Mouse (Mus musculus): ENCODE results near the gene Chsy1. TPM values are rescaled to one million over a fixed set of nuclear protein-coding genes. Genes with fewer than 3 reads are reported as not detected.

Chsy1 gene
- polyA plus RNA-seq, 1 experiment from 2014 or later = 30.4 TPM

- H3K9me3 ChIP-seq (ENCODE audit: control insufficient read depth, low read length) = no peaks in the 10 kb centered on the region
- no peak for ATAC-seq (ENCODE audit: low FRiP score)
- H3K4me1 ChIP-seq (replicated peaks; ENCODE audit: control insufficient read depth, insufficient read depth, low read length) = no peaks in the 10 kb centered on the region
- no peaks in the 10 kb centered on the region for H3K36me3 ChIP-seq (ENCODE audit: control insufficient read depth, insufficient read depth, low read length)
- 73% methylated on average over 5 of the region's 5 CpGs for WGBS
- H3K27ac ChIP-seq (ENCODE audit: low read depth, low read length) = no peak overlapping the region
- H3K9ac ChIP-seq (ENCODE audit: low read depth, low read length) = no peak overlapping the region
- H3K4me2 ChIP-seq (replicated peaks; ENCODE audit: low read depth, low read length) = no peak overlapping the region
- DNase-seq (ENCODE audit: low spot score) = no peak
- no peak overlapping the region for H3K4me3 ChIP-seq (ENCODE audit: low read depth, low read length)
- no peaks in the 10 kb centered on the region for H3K27me3 ChIP-seq (ENCODE audit: control insufficient read depth, insufficient read depth, low read length)
These were observed 55.9 kb downstream of the Chsy1 start for GRCm38 (mm10) chr7:66165036-66165798.

- Histone ChIP-seq H3K9ac (ENCODE audit: low read depth, low read length) (no peak overlapping the region), H3K4me1 (replicated peaks; ENCODE audit: control insufficient read depth, insufficient read depth, low read length) (no peaks in the 10 kb centered on the region), H3K36me3 (ENCODE audit: control insufficient read depth, insufficient read depth, low read length) (peaks cover 2% of the 10 kb centered on the region; the same call in 1 of the 2 replicates), H3K4me2 (replicated peaks; ENCODE audit: low read depth, low read length) (no peak overlapping the region), H3K27ac (ENCODE audit: low read depth, low read length) (no peak overlapping the region), H3K4me3 (ENCODE audit: low read depth, low read length) (no peak overlapping the region), H3K9me3 (ENCODE audit: control insufficient read depth, low read length) (no peaks in the 10 kb centered on the region), H3K27me3 (ENCODE audit: control insufficient read depth, insufficient read depth, low read length) (no peaks in the 10 kb centered on the region)
- WGBS = 94% methylated on average over 7 of the region's 7 CpGs
- DNase-seq (ENCODE audit: low spot score) (no peak), ATAC-seq (ENCODE audit: low FRiP score) (no peak)
These were observed 59.6 kb downstream of the Chsy1 start for GRCm38 (mm10) chr7:66168877-66169276.

- no peak for ATAC-seq (ENCODE audit: low FRiP score)
- no peaks in the 10 kb centered on the region for H3K4me1 ChIP-seq (replicated peaks; ENCODE audit: control insufficient read depth, insufficient read depth, low read length)
- 93% methylated on average over 6 of the region's 6 CpGs for WGBS
- no peak overlapping the region for H3K4me2 ChIP-seq (replicated peaks; ENCODE audit: low read depth, low read length)
- H3K27ac ChIP-seq (ENCODE audit: low read depth, low read length) = no peak overlapping the region
- H3K4me3 ChIP-seq (ENCODE audit: low read depth, low read length) = no peak overlapping the region
- H3K9ac ChIP-seq (ENCODE audit: low read depth, low read length) = no peak overlapping the region
- DNase-seq (ENCODE audit: low spot score) = no peak
- peaks cover 4% of the 10 kb centered on the region; the same call in 1 of the 2 replicates for H3K36me3 ChIP-seq (ENCODE audit: control insufficient read depth, insufficient read depth, low read length)
- no peaks in the 10 kb centered on the region for H3K9me3 ChIP-seq (ENCODE audit: control insufficient read depth, low read length)
- H3K27me3 ChIP-seq (ENCODE audit: control insufficient read depth, insufficient read depth, low read length) = no peaks in the 10 kb centered on the region
These were observed 60.2 kb downstream of the Chsy1 start for GRCm38 (mm10) chr7:66169476-66169875.

- Histone ChIP-seq H3K4me2 (replicated peaks; ENCODE audit: low read depth, low read length) (no peak overlapping the region), H3K4me3 (ENCODE audit: low read depth, low read length) (no peak overlapping the region), H3K36me3 (ENCODE audit: control insufficient read depth, insufficient read depth, low read length) (peaks cover 5% of the 10 kb centered on the region; the same call in 1 of the 2 replicates), H3K27ac (ENCODE audit: low read depth, low read length) (no peak overlapping the region), H3K9me3 (ENCODE audit: control insufficient read depth, low read length) (no peaks in the 10 kb centered on the region), H3K4me1 (replicated peaks; ENCODE audit: control insufficient read depth, insufficient read depth, low read length) (no peaks in the 10 kb centered on the region), H3K27me3 (ENCODE audit: control insufficient read depth, insufficient read depth, low read length) (no peaks in the 10 kb centered on the region), H3K9ac (ENCODE audit: low read depth, low read length) (no peak overlapping the region)
- WGBS = 95% methylated on average over 27 of the region's 27 CpGs
- ATAC-seq (ENCODE audit: low FRiP score) = no peak
- DNase-seq (ENCODE audit: low spot score) = no peak
These were observed 61.6 kb downstream of the Chsy1 start for GRCm38 (mm10) chr7:66170802-66171505.

GRCm38 (mm10) chr7:66175738-66176137, 66.4 kb downstream of the Chsy1 start:
- Histone ChIP-seq H3K27me3 (ENCODE audit: control insufficient read depth, insufficient read depth, low read length) (no peaks in the 10 kb centered on the region), H3K4me3 (ENCODE audit: low read depth, low read length) (no peak overlapping the region), H3K9me3 (ENCODE audit: control insufficient read depth, low read length) (no peaks in the 10 kb centered on the region), H3K36me3 (ENCODE audit: control insufficient read depth, insufficient read depth, low read length) (peaks cover 5% of the 10 kb centered on the region; the same call in 1 of the 2 replicates), H3K4me1 (replicated peaks; ENCODE audit: control insufficient read depth, insufficient read depth, low read length) (no peaks in the 10 kb centered on the region), H3K9ac (ENCODE audit: low read depth, low read length) (no peak overlapping the region), H3K27ac (ENCODE audit: low read depth, low read length) (no peak overlapping the region), H3K4me2 (replicated peaks; ENCODE audit: low read depth, low read length) (no peak overlapping the region)
- 97% methylated on average over 6 of the region's 6 CpGs for whole genome bisulfite sequencing
- ATAC-seq (ENCODE audit: low FRiP score) (no peak), DNase-seq (ENCODE audit: low spot score) (no peak)

- Histone ChIP-seq H3K4me2 (replicated peaks; ENCODE audit: low read depth, low read length) (no peak overlapping the region), H3K4me1 (replicated peaks; ENCODE audit: control insufficient read depth, insufficient read depth, low read length) (no peaks in the 10 kb centered on the region), H3K9me3 (ENCODE audit: control insufficient read depth, low read length) (no peaks in the 10 kb centered on the region), H3K4me3 (ENCODE audit: low read depth, low read length) (no peak overlapping the region), H3K27me3 (ENCODE audit: control insufficient read depth, insufficient read depth, low read length) (no peaks in the 10 kb centered on the region), H3K9ac (ENCODE audit: low read depth, low read length) (no peak overlapping the region), H3K27ac (ENCODE audit: low read depth, low read length) (no peak overlapping the region), H3K36me3 (ENCODE audit: control insufficient read depth, insufficient read depth, low read length) (peaks cover 5% of the 10 kb centered on the region; the same call in 1 of the 2 replicates)
- ATAC-seq (ENCODE audit: low FRiP score) (no peak), DNase-seq (ENCODE audit: low spot score) (no peak)
- 92% methylated on average over 4 of the region's 4 CpGs for WGBS
These were observed 66.9 kb downstream of the Chsy1 start for GRCm38 (mm10) chr7:66176256-66176655.

GRCm38 (mm10) chr7:66176929-66177328, 67.6 kb downstream of the Chsy1 start:
- WGBS = 86% methylated on average over 4 of the region's 4 CpGs
- no peak overlapping the region for H3K9ac ChIP-seq (ENCODE audit: low read depth, low read length)

GRCm38 (mm10) chr7:66178101-66178500, 68.8 kb downstream of the Chsy1 start:
- Histone ChIP-seq H3K36me3 (ENCODE audit: control insufficient read depth, insufficient read depth, low read length) (peaks cover 5% of the 10 kb centered on the region; the same call in 1 of the 2 replicates), H3K9ac (ENCODE audit: low read depth, low read length) (no peak overlapping the region), H3K4me1 (replicated peaks; ENCODE audit: control insufficient read depth, insufficient read depth, low read length) (no peaks in the 10 kb centered on the region), H3K27me3 (ENCODE audit: control insufficient read depth, insufficient read depth, low read length) (no peaks in the 10 kb centered on the region), H3K27ac (ENCODE audit: low read depth, low read length) (no peak overlapping the region), H3K9me3 (ENCODE audit: control insufficient read depth, low read length) (no peaks in the 10 kb centered on the region), H3K4me2 (replicated peaks; ENCODE audit: low read depth, low read length) (no peak overlapping the region), H3K4me3 (ENCODE audit: low read depth, low read length) (no peak overlapping the region)
- WGBS = 85% methylated on average over 6 of the region's 6 CpGs
- DNase-seq (ENCODE audit: low spot score) (no peak), ATAC-seq (ENCODE audit: low FRiP score) (no peak)

More at GRCm38 (mm10) chr7:66176929-66177328, 67.6 kb downstream of the Chsy1 start:
- Histone ChIP-seq H3K4me1 (replicated peaks; ENCODE audit: control insufficient read depth, insufficient read depth, low read length) (no peaks in the 10 kb centered on the region), H3K27ac (ENCODE audit: low read depth, low read length) (no peak overlapping the region), H3K9me3 (ENCODE audit: control insufficient read depth, low read length) (no peaks in the 10 kb centered on the region), H3K4me2 (replicated peaks; ENCODE audit: low read depth, low read length) (no peak overlapping the region), H3K4me3 (ENCODE audit: low read depth, low read length) (no peak overlapping the region), H3K36me3 (ENCODE audit: control insufficient read depth, insufficient read depth, low read length) (peaks cover 5% of the 10 kb centered on the region; the same call in 1 of the 2 replicates), H3K27me3 (ENCODE audit: control insufficient read depth, insufficient read depth, low read length) (no peaks in the 10 kb centered on the region)
- DNase-seq (ENCODE audit: low spot score) (no peak), ATAC-seq (ENCODE audit: low FRiP score) (no peak)

All from hindbrain, embryonic 11.5 days (tissue).